Mouse (Mus musculus): ENCODE measurements around the gene Gm11444. TPM values are rescaled to one million over a fixed set of nuclear protein-coding genes. Genes with fewer than 3 reads are reported as not detected.

Gene Gm11444
- polyA plus RNA-seq, 2 experiments: not detected

- no peaks in the 10 kb centered on the region for H3K36me3 ChIP-seq (replicated peaks; ENCODE audit: control insufficient read depth, insufficient read depth, low read depth)
- H3K9me3 ChIP-seq (ENCODE audit: control insufficient read depth, low read length): no peaks in the 10 kb centered on the region
- H3K4me3 ChIP-seq (ENCODE audit: insufficient read depth in 1 of 2, low read depth in 2 of 2, low read length in 2 of 2): no peak overlapping the region
- ATAC-seq (ENCODE audit: insufficient read depth) (no peak), DNase-seq (ENCODE audit: low read depth in 3 of 3, low spot score in 3 of 3) (no peak)
- H3K9ac ChIP-seq (replicated peaks): no peak overlapping the region
- no peak overlapping the region for H3K4me2 ChIP-seq (ENCODE audit: low read depth)
- peaks cover 2 to 13% of the 10 kb centered on the region in 2 experiments; a peak in 2 of 4 replicates for H3K4me1 ChIP-seq (replicated peaks; ENCODE audit: control insufficient read depth in 2 of 2, insufficient read depth in 2 of 2, low read length in 1 of 2)
- H3K27me3 ChIP-seq (ENCODE audit: control insufficient read depth, insufficient read depth, low read length): peaks cover 52% of the 10 kb centered on the region
- no peak overlapping the region for H3K27ac ChIP-seq
- 69% methylated on average over 10 of the region's 10 CpGs for WGBS (ENCODE audit: insufficient replicate concordance)
- no peak for TF ChIP-seq EP300 (IDR thresholded peaks at IDR 0.05; ENCODE audit: low read depth)
- no peak for TF ChIP-seq CTCF (IDR thresholded peaks at IDR 0.05; ENCODE audit: low read depth)
These were observed 25.1 kb downstream of the Gm11444 start for GRCm38 (mm10) chr11:85825031-85825430.

- H3K4me3 ChIP-seq (ENCODE audit: insufficient read depth in 1 of 2, low read depth in 2 of 2, low read length in 2 of 2): no peak overlapping the region
- no peak overlapping the region for H3K4me2 ChIP-seq (ENCODE audit: low read depth)
- H3K27ac ChIP-seq: no peak overlapping the region
- H3K9ac ChIP-seq (replicated peaks): no peak overlapping the region
- TF ChIP-seq EP300 (IDR thresholded peaks at IDR 0.05; ENCODE audit: low read depth): no peak
- ATAC-seq (ENCODE audit: insufficient read depth) (no peak), DNase-seq (ENCODE audit: low read depth in 3 of 3, low spot score in 3 of 3) (no peak)
- peaks cover 39% of the 10 kb centered on the region for H3K27me3 ChIP-seq (ENCODE audit: control insufficient read depth, insufficient read depth, low read length)
- H3K36me3 ChIP-seq (replicated peaks; ENCODE audit: control insufficient read depth, insufficient read depth, low read depth): no peaks in the 10 kb centered on the region
- peaks cover 2 to 13% of the 10 kb centered on the region in 2 experiments; a peak in 2 of 4 replicates for H3K4me1 ChIP-seq (replicated peaks; ENCODE audit: control insufficient read depth in 2 of 2, insufficient read depth in 2 of 2, low read length in 1 of 2)
- H3K9me3 ChIP-seq (ENCODE audit: control insufficient read depth, low read length): no peaks in the 10 kb centered on the region
- 68% methylated on average over 4 of the region's 4 CpGs for WGBS (ENCODE audit: insufficient replicate concordance)
These were observed 26.3 kb downstream of the Gm11444 start for GRCm38 (mm10) chr11:85823794-85824193.

- peak; percentile 100 for TF ChIP-seq CTCF (IDR thresholded peaks at IDR 0.05; ENCODE audit: low read depth)
- TF ChIP-seq EP300 (IDR thresholded peaks at IDR 0.05; ENCODE audit: low read depth): no peak
- 7% methylated on average over 6 of the region's 6 CpGs for WGBS (ENCODE audit: insufficient replicate concordance)
- ATAC-seq (ENCODE audit: insufficient read depth) (peak; percentile 66), DNase-seq (ENCODE audit: low read depth in 3 of 3, low spot score in 3 of 3) (peak; percentile 55 to 72 (median 59))
- H3K4me1 ChIP-seq (replicated peaks; ENCODE audit: control insufficient read depth in 2 of 2, insufficient read depth in 2 of 2, low read length in 1 of 2): peaks cover 2 to 13% of the 10 kb centered on the region in 2 experiments; a peak in 2 of 4 replicates
- no peak overlapping the region for H3K4me2 ChIP-seq (ENCODE audit: low read depth)
- H3K4me3 ChIP-seq (ENCODE audit: insufficient read depth in 1 of 2, low read depth in 2 of 2, low read length in 2 of 2): no peak overlapping the region
- no peaks in the 10 kb centered on the region for H3K36me3 ChIP-seq (replicated peaks; ENCODE audit: control insufficient read depth, insufficient read depth, low read depth)
- H3K27ac ChIP-seq: no peak overlapping the region
- no peak overlapping the region for H3K9ac ChIP-seq (replicated peaks)
- H3K9me3 ChIP-seq (ENCODE audit: control insufficient read depth, low read length): no peaks in the 10 kb centered on the region
- peaks cover 33% of the 10 kb centered on the region for H3K27me3 ChIP-seq (ENCODE audit: control insufficient read depth, insufficient read depth, low read length)
These were observed 27.0 kb downstream of the Gm11444 start for GRCm38 (mm10) chr11:85823181-85823580.

- H3K27ac ChIP-seq: no peak overlapping the region
- H3K36me3 ChIP-seq (replicated peaks; ENCODE audit: control insufficient read depth, insufficient read depth, low read depth): no peaks in the 10 kb centered on the region
- ATAC-seq (ENCODE audit: insufficient read depth): no peak
- no peak overlapping the region for H3K4me2 ChIP-seq (ENCODE audit: low read depth)
- no peak overlapping the region for H3K9ac ChIP-seq (replicated peaks)
- peaks cover 2 to 3% of the 10 kb centered on the region in 2 experiments; a peak in 2 of 4 replicates for H3K4me1 ChIP-seq (replicated peaks; ENCODE audit: control insufficient read depth in 2 of 2, insufficient read depth in 2 of 2, low read length in 1 of 2)
- 67% methylated on average over 9 of the region's 9 CpGs for WGBS (ENCODE audit: insufficient replicate concordance)
- no peak overlapping the region for H3K4me3 ChIP-seq (ENCODE audit: insufficient read depth in 1 of 2, low read depth in 2 of 2, low read length in 2 of 2)
- H3K9me3 ChIP-seq (ENCODE audit: control insufficient read depth, low read length): no peaks in the 10 kb centered on the region
- DNase-seq (ENCODE audit: low read depth in 3 of 3, low spot score in 3 of 3): no peak
- TF ChIP-seq EP300 (IDR thresholded peaks at IDR 0.05; ENCODE audit: low read depth): no peak
- TF ChIP-seq CTCF (IDR thresholded peaks at IDR 0.05; ENCODE audit: low read depth): no peak
- peaks cover 19% of the 10 kb centered on the region for H3K27me3 ChIP-seq (ENCODE audit: control insufficient read depth, insufficient read depth, low read length)
These were observed 28.5 kb downstream of the Gm11444 start for GRCm38 (mm10) chr11:85821659-85822058.

- Histone ChIP-seq H3K27ac (no peak overlapping the region), H3K4me2 (ENCODE audit: low read depth) (no peak overlapping the region), H3K36me3 (replicated peaks; ENCODE audit: control insufficient read depth, insufficient read depth, low read depth) (no peaks in the 10 kb centered on the region), H3K9me3 (ENCODE audit: control insufficient read depth, low read length) (no peaks in the 10 kb centered on the region), H3K9ac (replicated peaks) (no peak overlapping the region), H3K4me3 (ENCODE audit: insufficient read depth in 1 of 2, low read depth in 2 of 2, low read length in 2 of 2) (no peak overlapping the region), H3K27me3 (ENCODE audit: control insufficient read depth, insufficient read depth, low read length) (peaks cover 12% of the 10 kb centered on the region), H3K4me1 (replicated peaks; ENCODE audit: control insufficient read depth in 2 of 2, insufficient read depth in 2 of 2, low read length in 1 of 2) (peaks cover 2 to 3% of the 10 kb centered on the region in 2 experiments; a peak in 2 of 4 replicates)
- no peak for DNase-seq (ENCODE audit: low read depth in 3 of 3, low spot score in 3 of 3)
- ATAC-seq (ENCODE audit: insufficient read depth): no peak
- 72% methylated on average over 3 of the region's 3 CpGs for WGBS (ENCODE audit: insufficient replicate concordance)
- TF ChIP-seq EP300 (IDR thresholded peaks at IDR 0.05; ENCODE audit: low read depth) (no peak), CTCF (IDR thresholded peaks at IDR 0.05; ENCODE audit: low read depth) (no peak)
These were observed 29.2 kb downstream of the Gm11444 start for GRCm38 (mm10) chr11:85820959-85821358.
